Mouse (Mus musculus) right cerebral cortex, postnatal 25 days (tissue): Measurements from ENCODE around the gene Cep135.

Experiments
- DNase-seq: peaks from one replicate; pipeline ENCODE4 v3.0.0; 2022

The Cep135 gene

GRCm38 (mm10) chr5:76645091-76645868, 56.8 kb downstream of the Cep135 start:
- no peak for DNase-seq

- no peak for DNase-seq
Measured at GRCm38 (mm10) chr5:76649897-76650296, 61.4 kb downstream of the Cep135 start.

GRCm38 (mm10) chr5:76651151-76651725, 62.7 kb downstream of the Cep135 start:
- no peak for DNase-seq

- no peak for DNase-seq
Measured at GRCm38 (mm10) chr5:76656212-76656611, 67.7 kb downstream of the Cep135 start, which contains the start of gene C530008M17Rik. Gene C530008M17Rik (plus strand): TSS chr5:76656512.

- DNase-seq, result peak; percentile 79
Measured at GRCm38 (mm10) chr5:76657245-76658083, 69.0 kb downstream of the Cep135 start.

- DNase-seq, result peak; percentile 56
Measured at GRCm38 (mm10) chr5:76658084-76658934, 69.8 kb downstream of the Cep135 start.

GRCm38 (mm10) chr5:76659958-76660635, 71.6 kb downstream of the Cep135 start:
- no peak for DNase-seq

GRCm38 (mm10) chr5:76661310-76661709, 72.8 kb downstream of the Cep135 start:
- no peak for DNase-seq

GRCm38 (mm10) chr5:76664936-76665335, 76.4 kb downstream of the Cep135 start:
- no peak for DNase-seq

GRCm38 (mm10) chr5:76665421-76665820, 76.9 kb downstream of the Cep135 start:
- no peak for DNase-seq

- no peak for DNase-seq
Measured at GRCm38 (mm10) chr5:76666026-76666756, 77.7 kb downstream of the Cep135 start.

- DNase-seq, result no peak
Measured at GRCm38 (mm10) chr5:76668118-76668517, 79.6 kb downstream of the Cep135 start.

GRCm38 (mm10) chr5:76668547-76668946, 80.0 kb downstream of the Cep135 start:
- DNase-seq, result no peak

- no peak for DNase-seq
Measured at GRCm38 (mm10) chr5:76670183-76670582, 81.7 kb downstream of the Cep135 start.

GRCm38 (mm10) chr5:76674022-76674653, 85.6 kb downstream of the Cep135 start:
- no peak for DNase-seq

GRCm38 (mm10) chr5:76675369-76675768, 86.9 kb downstream of the Cep135 start:
- no peak for DNase-seq

GRCm38 (mm10) chr5:76680959-76681358, 92.5 kb downstream of the Cep135 start:
- DNase-seq, result no peak

GRCm38 (mm10) chr5:76681895-76682656, 93.6 kb downstream of the Cep135 start:
- no peak for DNase-seq

- no peak for DNase-seq
Measured at GRCm38 (mm10) chr5:76683455-76683854, 95.0 kb downstream of the Cep135 start.
